Mouse (Mus musculus) heart, postnatal 4 days (tissue): ENCODE measurements around the gene Nol12. TPM values are rescaled to one million over a fixed set of nuclear protein-coding genes. Genes with fewer than 3 reads are reported as not detected.
A peak's percentile ranks its signal among the peaks of the same experiment; 100 is the strongest.

Experiments used
- DNase-seq: peaks from one replicate; pipeline ENCODE4 v3.0.0; 2021
- total RNA-seq, 2 experiments: library from RNA; stranded (reverse); gene quantifications; 2 replicates each; pipeline ENCODE4 v1.2.3; 2021

Nol12 gene
- total RNA-seq, 2 experiments from 2014 or later, result 20.2 to 22.6 TPM

- DNase-seq, result no peak
Observed at GRCm38 (mm10) chr15:78948883-78949282, 14.2 kb downstream of the Nol12 start.

GRCm38 (mm10) chr15:78955663-78956062 is 20.9 kb downstream of the Nol12 start:
- DNase-seq, result no peak

- DNase-seq, result no peak
Observed at GRCm38 (mm10) chr15:78956351-78956750, 21.6 kb downstream of the Nol12 start.

GRCm38 (mm10) chr15:78957021-78957420 is 22.3 kb downstream of the Nol12 start:
- no peak for DNase-seq

GRCm38 (mm10) chr15:78959537-78959936 is 24.8 kb downstream of the Nol12 start:
- no peak for DNase-seq

- DNase-seq, result peak; percentile 64
Observed at GRCm38 (mm10) chr15:78960088-78960487, 25.4 kb downstream of the Nol12 start.

GRCm38 (mm10) chr15:78962885-78963284 is 28.2 kb downstream of the Nol12 start:
- peak; percentile 82 for DNase-seq

GRCm38 (mm10) chr15:78971626-78972025 is 36.9 kb downstream of the Nol12 start:
- DNase-seq, result no peak

- peak; percentile 37 for DNase-seq
Observed at GRCm38 (mm10) chr15:78973950-78974349, 39.2 kb downstream of the Nol12 start.

- DNase-seq, result no peak
Observed at GRCm38 (mm10) chr15:78977676-78978159, 43.0 kb downstream of the Nol12 start.

- DNase-seq, result peak; percentile 92
Observed at GRCm38 (mm10) chr15:78978875-78979274, 44.1 kb downstream of the Nol12 start.

GRCm38 (mm10) chr15:78980084-78980483 is 45.4 kb downstream of the Nol12 start:
- no peak for DNase-seq

- peak; percentile 92 for DNase-seq
Observed at GRCm38 (mm10) chr15:78982658-78983435, 48.1 kb downstream of the Nol12 start.

GRCm38 (mm10) chr15:78983436-78984285 is 48.9 kb downstream of the Nol12 start:
- peak; percentile 71 for DNase-seq

GRCm38 (mm10) chr15:78984286-78984778 is 49.6 kb downstream of the Nol12 start:
- no peak for DNase-seq

- no peak for DNase-seq
Observed at GRCm38 (mm10) chr15:78986536-78987220, 51.9 kb downstream of the Nol12 start.

- peak; percentile 77 for DNase-seq
Observed at GRCm38 (mm10) chr15:78988499-78988971, 53.8 kb downstream of the Nol12 start.

GRCm38 (mm10) chr15:78989152-78990092 is 54.7 kb downstream of the Nol12 start:
- no peak for DNase-seq

GRCm38 (mm10) chr15:78990093-78990463 is 55.3 kb downstream of the Nol12 start:
- DNase-seq, result no peak

GRCm38 (mm10) chr15:78990970-78991525 is 56.3 kb downstream of the Nol12 start:
- DNase-seq, result no peak

- DNase-seq, result no peak
Observed at GRCm38 (mm10) chr15:78992235-78992634, 57.5 kb downstream of the Nol12 start.
